Mouse (Mus musculus) kidney, embryonic 16.5 days (tissue): Measurements from ENCODE around the gene Grk5. TPM values are rescaled to one million over a fixed set of nuclear protein-coding genes. Genes with fewer than 3 reads are reported as not detected.
"Not testable (repeated sequence)": the region's sequence is repeated elsewhere in the genome, so short reads cannot be mapped to it uniquely, and the experiment has no call there.

Experiments used
- ATAC-seq: fragments of 200-750 bp; cut with Nextera tagmentation; 2 replicates; pipeline ENCODE4 v1.8.0; 2017; ENCODE audit warnings: moderate TSS enrichment; ENCODE audit not compliant: low FRiP score, low TSS enrichment
- H3K27ac ChIP-seq: fragments of 300-500 bp; sonication (generic); 2 replicates; pipeline ENCODE4 v1.5.1; 2014; ENCODE audit warnings: low read length
- H3K27me3 ChIP-seq: fragments of 300-500 bp; sonication (generic); 2 replicates; pipeline ENCODE4 v1.6.1; 2014; ENCODE audit warnings: low read length, control low read depth, mixed read lengths; ENCODE audit not compliant: insufficient read depth
- H3K36me3 ChIP-seq: fragments of 300-500 bp; sonication (generic); 2 replicates; pipeline ENCODE4 v1.6.1; 2014; ENCODE audit warnings: low read length, control low read depth, mixed read lengths; ENCODE audit not compliant: insufficient read depth
- H3K4me1 ChIP-seq: fragments of 300-500 bp; sonication (generic); 2 replicates; pipeline ENCODE4 v1.6.1; 2014; ENCODE audit warnings: low read length, control low read depth, mixed read lengths; ENCODE audit not compliant: insufficient read depth
- H3K4me2 ChIP-seq: fragments of 300-500 bp; sonication (generic); replicated peaks from 2 replicates; pipeline ENCODE4 v1.6.1; 2014; ENCODE audit warnings: low read depth, low read length
- H3K4me3 ChIP-seq: fragments of 300-500 bp; sonication (generic); 2 replicates; pipeline ENCODE4 v1.5.1; 2014; ENCODE audit warnings: mild to moderate bottlenecking, low read length
- H3K9ac ChIP-seq: fragments of 300-500 bp; sonication (generic); replicated peaks from 2 replicates; pipeline ENCODE4 v1.6.1; 2014; ENCODE audit warnings: low read length
- H3K9me3 ChIP-seq: fragments of 300-500 bp; sonication (generic); 2 replicates; pipeline ENCODE4 v1.6.1; 2016; ENCODE audit warnings: low read length, control low read depth
- WGBS: fragments of 180-500 bp; shearing (Covaris S2); extraction: QIAGEN DNeasy Blood & Tissue Kit; methylation state at CpG from one replicate; pipeline ENCODE4 v1.1.7; 2014; 5-methylcytosine and 5-hydroxymethylcytosine counted together
- polyA plus RNA-seq: library from polyadenylated mRNA; unstranded; fragments of >200 nt; fragmentation: Nextera tagmentation; extraction: Ambion mirVana; gene quantifications from 2 replicates; pipeline ENCODE4 v1.2.1, GENCODE M21; 2015

Grk5 gene
- polyA plus RNA-seq, 1 experiment from 2014 or later: 2.7 TPM

- no peak for ATAC-seq
- no peaks in the 10 kb centered on the region for H3K4me1 ChIP-seq
- no peak overlapping the region for H3K9ac ChIP-seq
- H3K4me2 ChIP-seq: no peak overlapping the region
- no peaks in the 10 kb centered on the region for H3K9me3 ChIP-seq
- H3K36me3 ChIP-seq: no peaks in the 10 kb centered on the region
- no peak overlapping the region for H3K27ac ChIP-seq
- H3K4me3 ChIP-seq: no peak overlapping the region
- 100% methylated on average over 1 of the region's 1 CpGs for whole genome bisulfite sequencing
- no peaks in the 10 kb centered on the region for H3K27me3 ChIP-seq
These were observed 14.4 kb downstream of the Grk5 start for GRCm38 (mm10) chr19:60903971-60904370.

- 87% methylated on average over 5 of the region's 5 CpGs for WGBS
- ATAC-seq: no peak
- no peaks in the 10 kb centered on the region for H3K27me3 ChIP-seq
These were observed 15.9 kb downstream of the Grk5 start for GRCm38 (mm10) chr19:60905477-60905876.

GRCm38 (mm10) chr19:60910304-60910703 is 20.8 kb downstream of the Grk5 start:
- Histone ChIP-seq H3K36me3 (no peaks in the 10 kb centered on the region), H3K4me3 (no peak overlapping the region), H3K9ac (no peak overlapping the region), H3K4me1 (no peaks in the 10 kb centered on the region), H3K4me2 (no peak overlapping the region), H3K27ac (no peak overlapping the region), H3K9me3 (no peaks in the 10 kb centered on the region), H3K27me3 (no peaks in the 10 kb centered on the region)
- no peak for ATAC-seq

More at GRCm38 (mm10) chr19:60905477-60905876, 15.9 kb downstream of the Grk5 start:
- no peaks in the 10 kb centered on the region for H3K9me3 ChIP-seq
- no peaks in the 10 kb centered on the region for H3K36me3 ChIP-seq
- H3K9ac ChIP-seq: no peak overlapping the region
- H3K27ac ChIP-seq: no peak overlapping the region
- no peak overlapping the region for H3K4me3 ChIP-seq
- no peak overlapping the region for H3K4me2 ChIP-seq
- H3K4me1 ChIP-seq: no peaks in the 10 kb centered on the region

GRCm38 (mm10) chr19:60911653-60912052 is 22.1 kb downstream of the Grk5 start:
- Histone ChIP-seq H3K4me1 (no peaks in the 10 kb centered on the region), H3K4me3 (no peak overlapping the region), H3K4me2 (no peak overlapping the region), H3K9me3 (no peaks in the 10 kb centered on the region), H3K27me3 (no peaks in the 10 kb centered on the region), H3K27ac (no peak overlapping the region), H3K36me3 (no peaks in the 10 kb centered on the region), H3K9ac (no peak overlapping the region)
- no peak for ATAC-seq
- 80% methylated on average over 2 of the region's 2 CpGs for WGBS

GRCm38 (mm10) chr19:60915236-60915635 is 25.7 kb downstream of the Grk5 start:
- no peaks in the 10 kb centered on the region for H3K4me1 ChIP-seq
- WGBS: 70% methylated on average over 4 of the region's 4 CpGs
- no peaks in the 10 kb centered on the region for H3K36me3 ChIP-seq
- H3K9me3 ChIP-seq: no peaks in the 10 kb centered on the region
- no peak overlapping the region for H3K4me3 ChIP-seq
- H3K27ac ChIP-seq: no peak overlapping the region
- H3K27me3 ChIP-seq: no peaks in the 10 kb centered on the region
- H3K4me2 ChIP-seq: no peak overlapping the region
- ATAC-seq: no peak
- H3K9ac ChIP-seq: no peak overlapping the region

GRCm38 (mm10) chr19:60915862-60916261 is 26.3 kb downstream of the Grk5 start:
- WGBS: 86% methylated on average over 3 of the region's 3 CpGs
- H3K4me1 ChIP-seq: no peaks in the 10 kb centered on the region
- ATAC-seq: no peak

GRCm38 (mm10) chr19:60916869-60917570 is 27.5 kb downstream of the Grk5 start:
- Histone ChIP-seq H3K27me3 (no peaks in the 10 kb centered on the region), H3K36me3 (no peaks in the 10 kb centered on the region), H3K9ac (0 out of 2 replicates have a peak overlapping the region, but pooled peaks have one; percentile 22), H3K4me3 (no peak overlapping the region), H3K9me3 (no peaks in the 10 kb centered on the region), H3K4me2 (no peak overlapping the region), H3K27ac (no peak overlapping the region), H3K4me1 (no peaks in the 10 kb centered on the region)
- ATAC-seq: no peak
- 81% methylated on average over 6 of the region's 6 CpGs for WGBS

More at GRCm38 (mm10) chr19:60915862-60916261, 26.3 kb downstream of the Grk5 start:
- no peak overlapping the region for H3K4me3 ChIP-seq
- H3K9ac ChIP-seq: no peak overlapping the region
- no peak overlapping the region for H3K4me2 ChIP-seq
- H3K27me3 ChIP-seq: no peaks in the 10 kb centered on the region
- no peaks in the 10 kb centered on the region for H3K36me3 ChIP-seq
- no peaks in the 10 kb centered on the region for H3K9me3 ChIP-seq
- H3K27ac ChIP-seq: no peak overlapping the region

GRCm38 (mm10) chr19:60924534-60924933 is 35.0 kb downstream of the Grk5 start:
- H3K4me3 ChIP-seq, ATAC-seq, H3K9me3 ChIP-seq, H3K36me3 ChIP-seq, H3K27ac ChIP-seq, H3K9ac ChIP-seq, H3K4me2 ChIP-seq, H3K27me3 ChIP-seq, H3K4me1 ChIP-seq: not testable (repeated sequence)

- no peak overlapping the region for H3K27ac ChIP-seq
- peaks cover 5% of the 10 kb centered on the region for H3K4me1 ChIP-seq
- no peak overlapping the region for H3K9ac ChIP-seq
- no peaks in the 10 kb centered on the region for H3K27me3 ChIP-seq
- H3K36me3 ChIP-seq: no peaks in the 10 kb centered on the region
- no peak for ATAC-seq
- no peak overlapping the region for H3K4me3 ChIP-seq
- H3K9me3 ChIP-seq: no peaks in the 10 kb centered on the region
- H3K4me2 ChIP-seq: no peak overlapping the region
These were observed 45.5 kb downstream of the Grk5 start for GRCm38 (mm10) chr19:60935001-60935400.

- ATAC-seq: 0 out of 2 replicates have a peak, but pooled peaks have one; percentile 35
- H3K27ac ChIP-seq: peak overlapping the region; percentile 49; the same call in 1 of the 2 replicates
These were observed 50.4 kb downstream of the Grk5 start for GRCm38 (mm10) chr19:60939954-60940379.

More at GRCm38 (mm10) chr19:60939954-60940379, 50.4 kb downstream of the Grk5 start:
- Histone ChIP-seq H3K4me2 (no peak overlapping the region), H3K36me3 (no peaks in the 10 kb centered on the region), H3K9me3 (no peaks in the 10 kb centered on the region), H3K4me3 (no peak overlapping the region), H3K27me3 (no peaks in the 10 kb centered on the region), H3K4me1 (peaks cover 12% of the 10 kb centered on the region), H3K9ac (no peak overlapping the region)
- 52% methylated on average over 1 of the region's 1 CpGs for WGBS
